Mouse (Mus musculus) heart, postnatal 0 days (tissue): ENCODE results near the gene Gm42421.

Source experiments
- CTCF ChIP-seq: IDR thresholded peaks from 2 replicates; pipeline ENCODE4 v1.5.1; 2016; ENCODE audit warnings: antibody characterized with exemption, control low read depth, low read depth
- EP300 ChIP-seq: IDR thresholded peaks from 2 replicates; pipeline ENCODE4 v1.6.1; 2016; ENCODE audit warnings: antibody characterized with exemption, low read depth

DNA sequence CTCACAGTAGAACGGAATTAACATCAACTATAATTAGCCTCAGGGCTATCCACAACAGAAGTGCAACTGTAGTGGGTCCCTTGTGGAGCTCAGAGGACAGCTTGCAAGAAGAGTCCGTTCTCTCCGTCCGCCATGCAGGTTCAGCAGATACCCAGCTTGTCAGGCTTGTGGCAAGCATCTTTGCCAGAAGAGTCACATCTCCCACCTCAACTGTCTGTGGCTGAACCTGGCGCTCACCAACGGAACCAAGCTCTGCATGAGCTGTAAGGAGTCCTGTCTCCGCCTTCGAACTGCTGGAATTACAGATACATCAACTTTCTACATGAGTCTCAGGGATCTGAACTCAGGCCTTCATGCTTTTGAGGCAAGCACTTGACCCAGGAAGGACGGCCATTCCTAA, 8.2 kb downstream of the Gm42421 start:
- TF ChIP-seq EP300 = no peak
- TF ChIP-seq CTCF = no peak
